Mouse (Mus musculus): ENCODE measurements around the gene Dsn1.

Gene Dsn1

DNA sequence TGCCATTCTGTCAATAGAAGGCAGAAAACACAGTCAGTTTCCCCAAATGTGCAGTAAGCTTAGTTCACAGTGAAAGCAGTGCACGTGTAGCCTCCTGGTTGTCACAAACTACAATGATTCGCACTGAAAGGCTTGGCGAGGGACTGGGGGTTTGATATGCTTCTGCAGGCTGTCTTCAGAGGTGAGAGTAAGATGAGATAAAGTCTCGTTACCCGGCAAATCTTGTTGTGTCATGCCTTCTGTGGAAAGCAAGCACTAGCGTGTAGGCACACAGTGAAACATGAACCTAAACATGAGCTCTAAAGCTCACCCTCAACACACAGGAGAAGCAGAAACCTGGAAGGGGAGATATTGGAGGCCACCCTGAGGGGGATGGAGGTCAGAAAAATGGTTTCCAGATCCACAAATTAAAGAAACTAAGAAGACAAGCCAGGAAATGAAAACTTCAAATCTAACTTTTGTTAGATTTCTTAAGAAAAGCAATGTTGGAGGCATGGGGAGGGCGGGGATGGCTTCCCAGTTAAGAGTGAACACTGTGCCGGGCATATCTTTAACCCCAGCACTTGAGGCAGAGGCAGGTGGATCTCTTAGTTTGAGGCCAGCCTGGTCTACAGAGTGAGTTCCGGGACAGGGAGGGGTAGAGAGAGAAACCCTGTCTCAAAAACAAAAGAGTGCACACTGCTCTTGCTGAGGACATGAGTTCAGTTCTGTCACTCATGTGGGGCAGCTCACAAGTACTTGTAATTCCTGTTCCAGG is 48.3 kb downstream of the Dsn1 start:
- no peak for DNase-seq

DNA sequence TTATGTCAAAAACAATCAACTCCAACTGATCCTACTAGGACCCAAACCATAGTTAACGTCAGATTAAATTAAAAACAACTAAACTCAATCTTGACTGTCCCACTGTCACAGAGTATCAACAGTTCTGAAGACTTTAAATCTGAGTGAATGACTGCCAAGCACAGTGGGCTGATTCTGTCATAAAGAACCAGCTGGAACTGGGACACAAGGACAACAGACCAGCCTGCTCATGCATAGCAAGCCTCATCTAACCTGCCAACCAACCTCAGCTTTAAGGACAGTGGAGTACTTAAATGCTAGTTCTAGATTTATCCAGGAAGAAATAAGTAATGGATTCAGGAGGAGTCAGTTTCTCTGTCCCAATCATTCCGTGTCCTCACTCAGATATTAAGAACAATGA is 49.9 kb downstream of the Dsn1 start:
- DNase-seq = no peak

DNA sequence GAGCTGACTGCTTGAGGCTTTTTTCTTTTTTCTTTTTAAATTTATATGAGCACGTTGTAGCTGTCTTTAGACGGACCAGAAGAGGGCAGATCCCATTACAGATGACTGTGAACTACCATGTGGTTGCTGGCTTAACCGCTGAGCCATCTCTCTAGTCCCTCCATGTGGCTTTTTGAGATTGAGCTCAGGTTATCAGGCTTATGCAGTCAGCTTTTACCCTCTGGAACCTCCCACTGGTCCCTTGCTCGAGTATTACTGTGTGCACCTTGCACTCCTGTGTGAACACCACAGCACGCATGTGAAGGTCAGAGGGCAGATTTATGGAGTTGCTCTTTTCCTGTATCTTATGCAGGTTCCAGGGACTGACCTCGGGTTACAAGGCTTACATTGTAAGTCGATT is 50.6 kb downstream of the Dsn1 start:
- no peak for DNase-seq

DNA sequence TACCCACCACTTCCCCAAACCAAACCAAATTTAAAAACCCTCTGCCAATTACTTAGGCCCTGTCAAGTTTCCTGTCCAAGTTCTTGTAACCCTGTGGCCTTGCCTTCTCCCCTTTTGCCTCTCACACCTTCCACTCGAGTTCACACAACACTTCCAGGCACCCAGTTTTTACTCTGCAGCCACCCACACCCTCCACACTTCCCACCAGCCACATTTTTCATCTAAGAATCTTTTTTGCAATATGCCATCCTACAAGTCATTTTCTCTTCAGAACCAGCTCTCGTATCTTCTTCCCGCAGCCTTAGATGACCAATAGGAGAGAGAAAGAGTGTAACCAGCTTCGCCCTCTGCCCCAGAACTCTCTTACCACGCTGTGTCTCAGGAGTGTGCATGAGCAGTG is 52.5 kb downstream of the Dsn1 start:
- no peak for DNase-seq

DNA sequence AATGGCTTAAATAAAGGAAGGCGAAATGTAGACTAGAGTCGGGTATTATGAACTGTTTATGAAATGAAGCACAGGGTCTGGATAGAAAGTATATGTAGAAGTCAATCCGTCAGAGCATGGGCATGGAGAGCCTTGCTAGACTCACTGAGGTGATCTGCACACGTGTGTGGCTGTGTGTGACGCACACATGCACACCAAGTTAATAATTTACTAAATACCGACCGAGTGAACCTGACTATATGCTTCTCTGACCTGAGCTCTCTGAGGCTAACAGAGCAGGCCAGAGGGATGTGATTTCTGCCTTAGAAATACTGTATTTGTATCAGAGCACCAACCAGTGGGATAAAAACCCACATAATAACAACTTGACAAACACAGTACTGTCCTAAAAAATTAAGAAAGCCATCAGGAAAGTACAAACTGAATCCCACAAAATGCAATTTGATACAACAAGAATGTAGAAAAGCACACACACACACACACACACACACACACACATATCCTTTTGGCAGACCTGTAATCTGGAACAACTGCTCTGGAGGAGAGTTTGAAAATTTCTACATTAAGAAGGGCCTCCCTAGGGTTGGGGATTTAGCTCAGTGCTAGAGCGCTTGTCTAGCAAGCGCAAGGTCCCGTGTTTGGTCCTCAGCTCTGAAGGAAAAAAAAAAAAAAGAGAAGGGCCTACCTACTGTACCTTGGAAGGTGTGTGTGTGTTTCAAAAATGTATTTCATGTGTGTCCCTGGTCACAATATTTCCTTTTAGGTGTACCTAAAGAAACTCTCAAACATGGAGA is 55.5 kb downstream of the Dsn1 start:
- no peak for DNase-seq

DNA sequence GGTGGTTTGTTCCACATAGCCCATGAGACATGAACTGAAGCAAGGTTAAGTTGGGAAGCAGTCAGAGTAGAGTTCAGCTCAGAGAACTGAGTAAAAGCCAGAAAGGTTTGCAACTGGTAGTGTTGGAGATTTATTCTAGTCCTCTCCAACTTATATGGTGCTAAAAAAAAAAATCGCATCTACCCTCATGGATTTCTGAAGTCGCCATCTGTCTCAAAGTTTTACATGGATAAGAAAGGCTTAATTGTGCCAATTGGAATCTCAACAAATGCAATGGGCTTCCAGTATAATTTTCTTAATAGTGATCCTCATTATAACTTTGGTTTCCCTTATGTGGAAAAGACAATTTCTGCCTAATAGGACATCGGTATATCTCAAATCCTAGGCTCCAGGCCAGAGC is 56.1 kb downstream of the Dsn1 start:
- no peak for DNase-seq

Data from lung, postnatal 10 days (tissue).